ENCODE assay signal across 28 mouse cellular contexts in the genomic region with DNA sequence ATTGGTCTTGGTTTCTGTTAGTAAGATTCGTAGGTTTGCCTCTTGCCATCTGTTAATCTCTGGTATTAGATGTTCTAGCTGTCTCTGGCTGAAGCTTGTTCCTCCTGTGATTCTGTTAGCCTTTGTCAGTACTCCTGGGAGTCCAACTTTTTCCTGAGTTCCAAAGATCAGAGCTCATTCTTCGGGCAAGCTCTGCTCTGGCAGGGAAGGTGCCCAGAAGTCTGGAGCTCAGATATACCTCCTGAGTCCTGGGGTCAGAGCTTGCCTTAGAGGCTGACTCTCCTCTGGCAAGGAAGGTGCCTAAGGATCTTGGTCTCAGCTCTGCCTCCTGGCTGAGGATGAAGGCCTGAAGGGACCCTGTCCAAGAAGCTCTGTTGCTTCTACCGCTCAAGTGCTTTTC. TPM values are rescaled to one million over a fixed set of nuclear protein-coding genes. Genes with fewer than 3 reads are reported as not detected.
"Had no signal": no experiment of that assay in that cellular context is flagged by ENCODE, and none has a peak within 500 bp of the region (broad histone marks: within the 10 kb centered on the region; RNA-seq: fewer than 3 reads in every experiment).

No protein-coding gene starts in this region.

- DNase-seq: left cerebral cortex, postnatal 4 days; lung, adult 2 months; lung, postnatal 14 days; lung, postnatal 4 days; right cerebral cortex, adult 18-20 months; right cerebral cortex, postnatal 14 days; right cerebral cortex, postnatal 4 days; thymus, adult 2 months; thymus, postnatal 14 days; thymus, postnatal 4 days had no signal

- H3K4me3 ChIP-seq: intestine, embryonic 15.5 days; limb, embryonic 12.5 days; limb, embryonic 15.5 days; liver, embryonic 12.5 days; liver, embryonic 15.5 days; midbrain, embryonic 12.5 days; midbrain, embryonic 15.5 days; neural tube, embryonic 12.5 days; neural tube, embryonic 15.5 days had no signal

- H3K4me1 ChIP-seq: intestine, embryonic 15.5 days; limb, embryonic 12.5 days; limb, embryonic 15.5 days; liver, embryonic 12.5 days; liver, embryonic 15.5 days; midbrain, embryonic 12.5 days; midbrain, embryonic 15.5 days; neural tube, embryonic 12.5 days; neural tube, embryonic 15.5 days had no signal

- H3K27me3 ChIP-seq: intestine, embryonic 15.5 days; limb, embryonic 12.5 days; limb, embryonic 15.5 days; liver, embryonic 12.5 days; liver, embryonic 15.5 days; midbrain, embryonic 12.5 days; midbrain, embryonic 15.5 days; neural tube, embryonic 12.5 days; neural tube, embryonic 15.5 days had no signal

- H3K4me2 ChIP-seq: intestine, embryonic 15.5 days; limb, embryonic 12.5 days; limb, embryonic 15.5 days; liver, embryonic 12.5 days; liver, embryonic 15.5 days; midbrain, embryonic 12.5 days; midbrain, embryonic 15.5 days; neural tube, embryonic 12.5 days; neural tube, embryonic 15.5 days had no signal

- H3K27ac ChIP-seq: intestine, embryonic 15.5 days; kidney, postnatal 0 days; limb, embryonic 12.5 days; limb, embryonic 15.5 days; liver, embryonic 12.5 days; liver, embryonic 15.5 days; midbrain, embryonic 12.5 days; midbrain, embryonic 15.5 days; neural tube, embryonic 12.5 days; neural tube, embryonic 15.5 days; stomach, postnatal 0 days had no signal

- ATAC-seq: intestine, embryonic 15.5 days; liver, embryonic 12.5 days; midbrain, embryonic 15.5 days had no signal

- H3K9ac ChIP-seq: intestine, embryonic 15.5 days; limb, embryonic 12.5 days; limb, embryonic 15.5 days; liver, embryonic 12.5 days; liver, embryonic 15.5 days; midbrain, embryonic 12.5 days; midbrain, embryonic 15.5 days; neural tube, embryonic 12.5 days; neural tube, embryonic 15.5 days had no signal

- H3K36me3 ChIP-seq: intestine, embryonic 15.5 days; limb, embryonic 12.5 days; limb, embryonic 15.5 days; liver, embryonic 12.5 days; liver, embryonic 15.5 days; midbrain, embryonic 12.5 days; midbrain, embryonic 15.5 days; neural tube, embryonic 12.5 days; neural tube, embryonic 15.5 days had no signal

- H3K9me3 ChIP-seq: intestine, embryonic 15.5 days; limb, embryonic 12.5 days; limb, embryonic 15.5 days; liver, embryonic 12.5 days; liver, embryonic 15.5 days; midbrain, embryonic 12.5 days; midbrain, embryonic 15.5 days; neural tube, embryonic 12.5 days; neural tube, embryonic 15.5 days had no signal

RNA-seq across cellular contexts. Expression of gene Cyp4a31, which starts 10.7 kb away (rescaled TPM):
- total RNA-seq: layer of hippocampus, adult 18-20 months; layer of hippocampus, postnatal 14 days; left cerebral cortex, adult 8-10 months; left cerebral cortex, postnatal 14 days; left cerebral cortex, postnatal 4 days; megakaryocyte, adult 5-6 weeks had no signal
- polyA plus RNA-seq: intestine, embryonic 15.5 days; limb, embryonic 12.5 days; limb, embryonic 15.5 days; liver, embryonic 12.5 days; lung, adult 2 months; lung, embryonic 16.5 days; midbrain, embryonic 12.5 days; midbrain, embryonic 15.5 days; neural tube, embryonic 12.5 days; neural tube, embryonic 15.5 days; stomach, embryonic 14.5 days had no signal

RNA-seq across cellular contexts. Expression of gene Cyp4a10, which starts 34.7 kb away (rescaled TPM):
- total RNA-seq: layer of hippocampus, adult 18-20 months; layer of hippocampus, postnatal 14 days; left cerebral cortex, adult 8-10 months; left cerebral cortex, postnatal 14 days; left cerebral cortex, postnatal 4 days; megakaryocyte, adult 5-6 weeks had no signal
- polyA plus RNA-seq: limb, embryonic 12.5 days; limb, embryonic 15.5 days; liver, embryonic 12.5 days; liver, embryonic 15.5 days; lung, embryonic 16.5 days; midbrain, embryonic 12.5 days; midbrain, embryonic 15.5 days; neural tube, embryonic 12.5 days; neural tube, embryonic 15.5 days; stomach, embryonic 14.5 days had no signal

RNA-seq across cellular contexts. Expression of gene Cyp4a32, which starts 48.0 kb away (rescaled TPM):
- total RNA-seq: layer of hippocampus, adult 18-20 months; layer of hippocampus, postnatal 14 days; left cerebral cortex, adult 8-10 months; left cerebral cortex, postnatal 14 days; left cerebral cortex, postnatal 4 days; megakaryocyte, adult 5-6 weeks had no signal
- polyA plus RNA-seq: intestine, embryonic 15.5 days; limb, embryonic 12.5 days; limb, embryonic 15.5 days; liver, embryonic 12.5 days; liver, embryonic 15.5 days; lung, adult 2 months; lung, embryonic 16.5 days; midbrain, embryonic 12.5 days; midbrain, embryonic 15.5 days; neural tube, embryonic 12.5 days; neural tube, embryonic 15.5 days; stomach, embryonic 14.5 days; thymus, adult 2 months had no signal

RNA-seq across cellular contexts. Expression of gene Cyp4a14, which starts 56.8 kb away (rescaled TPM):
- total RNA-seq: layer of hippocampus, adult 18-20 months; layer of hippocampus, postnatal 14 days; left cerebral cortex, adult 8-10 months; left cerebral cortex, postnatal 14 days; left cerebral cortex, postnatal 4 days; megakaryocyte, adult 5-6 weeks had no signal
- polyA plus RNA-seq: intestine, embryonic 15.5 days; limb, embryonic 12.5 days; limb, embryonic 15.5 days; liver, embryonic 12.5 days; liver, embryonic 15.5 days; lung, adult 2 months; lung, embryonic 16.5 days; midbrain, embryonic 12.5 days; midbrain, embryonic 15.5 days; neural tube, embryonic 12.5 days; neural tube, embryonic 15.5 days; stomach, embryonic 14.5 days had no signal
